Mouse (Mus musculus) cortical plate, adult 2 months (tissue): Measurements from ENCODE around the gene Dpep1.

Experiments used
- CTCF ChIP-seq: fragments of 200-500 bp; IDR thresholded peaks from 2 replicates; pipeline ENCODE4 v1.5.1; 2011; ENCODE audit warnings: mild to moderate bottlenecking, control low read depth, low read length; ENCODE audit not compliant: insufficient read depth; ENCODE audit errors: extremely low read depth
- POLR2A ChIP-seq: fragments of 200-500 bp; IDR thresholded peaks from 2 replicates; pipeline ENCODE4 v1.6.1; 2011; ENCODE audit warnings: mild to moderate bottlenecking, low read length, control low read depth; ENCODE audit not compliant: insufficient read depth; ENCODE audit errors: extremely low read depth

GRCm38 (mm10) chr8:123243053-123243452 is 57.0 kb downstream of the Dpep1 start:
- TF ChIP-seq POLR2A (no peak), CTCF (no peak)
